8 mouse cellular contexts compared by ENCODE assay signal in genomic region chr6:81923523-81924142, GRCm38 (mm10). TPM values are rescaled to one million over a fixed set of nuclear protein-coding genes. Genes with fewer than 3 reads are reported as not detected.
DNase-seq lines count a peak whose midpoint lies in the region; ATAC-seq lines count a peak whose summit lies in the region.

Gene Gcfc2 (plus strand): TSS chr6:81923669.

- no peaks in the 10 kb centered on the region; the same call in 1 of the 2 replicates for H3K36me3 ChIP-seq in forebrain, embryonic 11.5 days (ENCODE audit: control insufficient read depth, insufficient read depth, low read length)
- H3K36me3 ChIP-seq in heart, embryonic 16.5 days (ENCODE audit: control insufficient read depth, insufficient read depth): peaks cover 18% of the 10 kb centered on the region
- peaks cover 24% of the 10 kb centered on the region for H3K36me3 ChIP-seq in liver, embryonic 15.5 days (replicated peaks)
- H3K36me3 ChIP-seq in neural tube, embryonic 12.5 days: peaks cover 11% of the 10 kb centered on the region

- peak; percentile 87 to 90 for DNase-seq in CD8-positive naive resting alpha-beta T cell, adult 2 months (ENCODE audit: low read depth in 2 of 2, low spot score in 2 of 2)
- peak; percentile 85 for DNase-seq in c-Kit-positive CD71-negative TER-119-negative erythroid progenitor cells, embryonic 14.5 days (ENCODE audit: low read depth)
- DNase-seq in forebrain, embryonic 11.5 days (ENCODE audit: low spot score): peak; percentile 96
- peak; percentile 95 to 99 for DNase-seq in kidney, postnatal 36 days
- DNase-seq in telencephalon, adult 2 months (ENCODE audit: low read depth, low spot score): peak; percentile 83

- peak within 1 kb of the TSS; percentile 96 for H3K9ac ChIP-seq in forebrain, embryonic 11.5 days (ENCODE audit: low read length)
- peak within 1 kb of the TSS; percentile 85 for H3K9ac ChIP-seq in heart, embryonic 16.5 days (ENCODE audit: low read length)
- H3K9ac ChIP-seq in liver, embryonic 15.5 days: peak within 1 kb of the TSS; percentile 89
- H3K9ac ChIP-seq in neural tube, embryonic 12.5 days: peak within 1 kb of the TSS; percentile 84

- WGBS in forebrain, embryonic 11.5 days: under 1% methylated on average over 56 of the region's 56 CpGs
- WGBS in heart, embryonic 16.5 days: 1% methylated on average over 55 of the region's 56 CpGs
- under 1% methylated on average over 56 of the region's 56 CpGs for WGBS in liver, embryonic 15.5 days (ENCODE audit: insufficient replicate concordance)
- WGBS in neural tube, embryonic 12.5 days: under 1% methylated on average over 54 of the region's 56 CpGs

- H3K4me1 ChIP-seq in forebrain, embryonic 11.5 days (replicated peaks; ENCODE audit: control insufficient read depth, insufficient read depth, low read length): no peaks in the 10 kb centered on the region
- H3K4me1 ChIP-seq in heart, embryonic 16.5 days (ENCODE audit: control insufficient read depth, insufficient read depth, low read length): peaks cover 8% of the 10 kb centered on the region
- peaks cover 19% of the 10 kb centered on the region for H3K4me1 ChIP-seq in liver, embryonic 15.5 days (replicated peaks)
- peaks cover 8% of the 10 kb centered on the region for H3K4me1 ChIP-seq in neural tube, embryonic 12.5 days

- no peaks in the 10 kb centered on the region for H3K9me3 ChIP-seq in forebrain, embryonic 11.5 days (ENCODE audit: control insufficient read depth, low read length)
- H3K9me3 ChIP-seq in heart, embryonic 16.5 days (replicated peaks; ENCODE audit: control insufficient read depth, low read length): no peaks in the 10 kb centered on the region
- no peaks in the 10 kb centered on the region for H3K9me3 ChIP-seq in liver, embryonic 15.5 days (replicated peaks)
- H3K9me3 ChIP-seq in neural tube, embryonic 12.5 days: no peaks in the 10 kb centered on the region

- H3K27ac ChIP-seq in forebrain, embryonic 11.5 days (ENCODE audit: low read depth, low read length): peak within 1 kb of the TSS; percentile 53; the same call in 1 of the 2 replicates
- peak within 1 kb of the TSS; percentile 59 for H3K27ac ChIP-seq in heart, embryonic 16.5 days (ENCODE audit: low read length)
- peak within 1 kb of the TSS; percentile 66 for H3K27ac ChIP-seq in liver, embryonic 15.5 days (replicated peaks)
- no peak within 1 kb of the TSS for H3K27ac ChIP-seq in neural tube, embryonic 12.5 days

- H3K4me3 ChIP-seq in forebrain, embryonic 11.5 days (ENCODE audit: low read depth, low read length): peak within 1 kb of the TSS; percentile 85
- peak within 1 kb of the TSS; percentile 70 for H3K4me3 ChIP-seq in heart, embryonic 16.5 days (ENCODE audit: low read length)
- H3K4me3 ChIP-seq in liver, embryonic 15.5 days (replicated peaks): peak within 1 kb of the TSS; percentile 75
- H3K4me3 ChIP-seq in neural tube, embryonic 12.5 days: peak within 1 kb of the TSS; percentile 65

- peak within 1 kb of the TSS; percentile 56 for H3K4me2 ChIP-seq in forebrain, embryonic 11.5 days (ENCODE audit: low read depth, low read length, severe bottlenecking)
- peak within 1 kb of the TSS; percentile 87 for H3K4me2 ChIP-seq in heart, embryonic 16.5 days (ENCODE audit: low read depth, low read length)
- H3K4me2 ChIP-seq in liver, embryonic 15.5 days: peak within 1 kb of the TSS; percentile 78
- peak within 1 kb of the TSS; percentile 70 for H3K4me2 ChIP-seq in neural tube, embryonic 12.5 days (replicated peaks)

- peak; percentile 94 for ATAC-seq in forebrain, embryonic 11.5 days (replicated peaks; ENCODE audit: low FRiP score)
- peak; percentile 93 for ATAC-seq in heart, embryonic 16.5 days (replicated peaks; ENCODE audit: extremely low read depth, insufficient read depth, low FRiP score)
- ATAC-seq in liver, embryonic 15.5 days (ENCODE audit: insufficient read depth): peak; percentile 89
- ATAC-seq in neural tube, embryonic 12.5 days (ENCODE audit: low FRiP score, low read depth): peak; percentile 95

- H3K27me3 ChIP-seq in forebrain, embryonic 11.5 days (ENCODE audit: control insufficient read depth, insufficient read depth, low read length): no peaks in the 10 kb centered on the region
- H3K27me3 ChIP-seq in heart, embryonic 16.5 days (ENCODE audit: control insufficient read depth, insufficient read depth, low read length): no peaks in the 10 kb centered on the region
- no peaks in the 10 kb centered on the region for H3K27me3 ChIP-seq in liver, embryonic 15.5 days
- H3K27me3 ChIP-seq in neural tube, embryonic 12.5 days (replicated peaks): no peaks in the 10 kb centered on the region

RNA-seq across cellular contexts. Expression of gene Gcfc2, which starts in this region (rescaled TPM):
- polyA plus RNA-seq in forebrain, embryonic 11.5 days (2014; fragmentation: Nextera tagmentation; extraction: Ambion mirVana): 14.4 and 18.5 TPM in 2 replicates
- polyA plus RNA-seq in heart, embryonic 16.5 days (2015; fragmentation: Nextera tagmentation; extraction: Ambion mirVana): 4.6 and 5.0 TPM in 2 replicates
- polyA plus RNA-seq in liver, embryonic 15.5 days (2015; fragmentation: Nextera tagmentation; extraction: Ambion mirVana): 2.5 TPM in 2 replicates
- 13.9 and 14.1 TPM in 2 replicates for polyA plus RNA-seq in neural tube, embryonic 12.5 days (2016; fragmentation: Nextera tagmentation; extraction: Ambion mirVana)
